Mouse (Mus musculus): ENCODE data around the gene Traf7.

GRCm38 (mm10) chr17:24533099-24533992 lies 5.6 kb upstream of the Traf7 start:
- TF ChIP-seq MAZ (IDR thresholded peaks at IDR 0.05; ENCODE audit: low read depth, low read length) = no peak
- TF ChIP-seq MEF2A (IDR thresholded peaks at IDR 0.05; ENCODE audit: extremely low read depth, insufficient replicate concordance, low read depth, low read length, poor library complexity, severe bottlenecking) = no peak
- no peak for TF ChIP-seq GATA1 (IDR thresholded peaks at IDR 0.05; ENCODE audit: low read depth, low read length)
- TF ChIP-seq HCFC1 (IDR thresholded peaks at IDR 0.05; ENCODE audit: low read depth, low read length) = no peak
- TF ChIP-seq TAL1 (IDR thresholded peaks at IDR 0.05; ENCODE audit: low read length) = no peak
- TF ChIP-seq TCF12 (IDR thresholded peaks at IDR 0.05; ENCODE audit: low read depth, low read length) = no peak
- TF ChIP-seq CTCF (IDR thresholded peaks at IDR 0.05 in 2 of 3, conservative IDR thresholded peaks at IDR 0.05 in 1 of 3; ENCODE audit: control insufficient read depth in 1 of 3, insufficient read depth in 1 of 3, low read depth in 2 of 3, low read length in 3 of 3, poor library complexity in 1 of 3, severe bottlenecking in 1 of 3) = no peak
- no peak for TF ChIP-seq CHD2 (IDR thresholded peaks at IDR 0.05; ENCODE audit: low read length)
- no peak for TF ChIP-seq ETS1 (IDR thresholded peaks at IDR 0.05; ENCODE audit: low read depth, low read length)
